Mouse (Mus musculus) stomach, postnatal 0 days (tissue): ENCODE measurements around the gene Zscan10.

ENCODE experiments used
- CTCF ChIP-seq: IDR thresholded peaks from 2 replicates; pipeline ENCODE4 v1.5.1; 2016; ENCODE audit warnings: antibody characterized with exemption, low read depth, mild to moderate bottlenecking, moderate library complexity
- EP300 ChIP-seq: optimal IDR thresholded peaks from 2 replicates; pipeline ENCODE3; 2016; ENCODE audit warnings: antibody characterized with exemption

- TF ChIP-seq CTCF, result no peak
- no peak for TF ChIP-seq EP300
Measured at GRCm38 (mm10) chr17:23645894-23646293, 45.2 kb downstream of the Zscan10 start.
